Mouse (Mus musculus): ENCODE measurements around the gene Olfr1222. TPM values are rescaled to one million over a fixed set of nuclear protein-coding genes. Genes with fewer than 3 reads are reported as not detected.

Gene Olfr1222
- total RNA-seq (2023): not detected in 4 replicates

GRCm38 (mm10) chr2:89132954-89133353 is at the start of gene Olfr1222:
Gene Olfr1222 (minus strand): TSS chr2:89133054.

DNA sequence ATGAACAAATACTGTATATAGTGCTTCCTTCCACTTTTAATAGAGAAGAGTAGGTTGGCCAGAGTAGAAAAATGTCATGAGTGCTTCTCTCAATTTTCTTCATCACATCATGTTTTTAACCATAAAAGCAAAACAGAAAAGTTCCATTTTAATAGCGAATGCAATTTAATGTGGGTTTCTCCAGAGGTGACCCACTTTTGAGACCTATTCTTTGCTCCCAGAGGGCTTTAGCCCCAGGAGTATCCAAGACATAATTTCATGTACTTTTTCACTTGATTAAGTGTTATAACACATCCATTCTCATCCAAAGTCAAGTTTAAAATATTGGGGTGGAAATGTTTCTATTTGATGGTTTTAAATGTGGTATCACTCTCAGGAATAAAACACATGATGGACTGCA is 41.7 kb upstream of the Olfr1222 start, which contains the start of gene Olfr1225:
Gene Olfr1225 (minus strand): TSS at position 101 of the 400 bp plus-strand sequence.

GRCm38 (mm10) chr2:89163991-89164390 is 31.1 kb upstream of the Olfr1222 start, which contains the start of gene Olfr1224-ps1:
Gene Olfr1224-ps1 (minus strand): TSS chr2:89164091.

DNA sequence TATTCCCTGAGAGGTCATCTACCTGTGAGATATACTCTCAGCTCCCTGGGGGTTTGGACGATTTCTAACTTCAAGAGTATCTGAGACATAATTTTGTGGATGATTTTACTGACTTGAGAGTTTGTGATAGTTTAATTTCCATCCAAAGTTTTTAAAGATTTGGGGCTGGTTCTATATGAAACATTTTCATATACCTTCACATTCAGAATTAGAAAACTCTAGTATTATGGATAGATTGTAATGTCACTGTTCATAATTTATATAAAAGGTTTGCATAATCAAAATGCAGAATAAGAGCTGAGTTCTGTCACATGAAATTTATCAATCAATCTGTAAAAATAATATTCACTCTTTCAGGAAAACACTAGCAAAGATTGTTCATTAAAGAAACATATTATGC is 18.6 kb upstream of the Olfr1222 start, which contains the start of gene Olfr1223:
Gene Olfr1223 (minus strand): TSS at position 101 of the 400 bp plus-strand sequence.

DNA sequence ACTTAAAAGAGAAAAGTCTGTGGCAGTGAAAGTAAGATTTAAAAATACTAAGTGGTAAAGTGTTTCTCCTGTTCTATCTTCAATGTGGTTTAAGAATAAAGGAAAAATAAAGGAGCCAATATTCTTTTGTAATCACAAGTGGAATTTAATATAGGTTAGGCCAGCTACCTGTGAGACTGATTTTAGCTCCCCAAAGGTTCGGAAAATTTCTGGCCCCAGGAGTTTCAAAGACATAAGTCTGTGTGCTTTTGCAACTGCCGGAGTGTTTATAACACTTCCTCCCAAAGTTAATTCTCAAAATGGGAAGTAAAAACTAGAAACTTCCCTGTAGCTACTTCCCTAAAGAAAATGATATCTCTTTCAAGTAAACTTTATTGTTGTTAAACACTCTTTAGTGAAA is 15.7 kb downstream of the Olfr1222 start, which contains the start of gene Olfr1221:
Gene Olfr1221 (minus strand): TSS at position 101 of the 400 bp plus-strand sequence.

DNA sequence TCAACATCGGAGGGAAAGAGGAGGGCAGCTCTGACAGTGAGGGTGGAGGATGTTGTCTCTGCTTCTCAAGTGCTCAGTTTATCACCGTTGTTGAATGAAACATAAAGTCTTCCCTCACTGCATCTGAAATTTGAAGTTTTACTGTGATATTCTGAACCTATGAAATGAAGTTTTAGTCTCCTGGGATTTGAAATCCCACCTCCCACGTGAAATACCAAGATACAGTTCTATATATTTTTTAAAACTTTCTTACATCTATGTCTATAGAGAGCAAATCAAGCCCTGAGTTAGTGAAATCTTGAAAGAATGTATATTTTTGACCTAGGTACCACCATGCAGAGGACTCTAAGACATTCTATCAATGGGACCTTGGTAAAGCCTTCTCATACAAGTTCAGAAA is 26.1 kb downstream of the Olfr1222 start, which contains the start of gene Olfr1220:
Gene Olfr1220 (minus strand): TSS at position 101 of the 400 bp plus-strand sequence.

DNA sequence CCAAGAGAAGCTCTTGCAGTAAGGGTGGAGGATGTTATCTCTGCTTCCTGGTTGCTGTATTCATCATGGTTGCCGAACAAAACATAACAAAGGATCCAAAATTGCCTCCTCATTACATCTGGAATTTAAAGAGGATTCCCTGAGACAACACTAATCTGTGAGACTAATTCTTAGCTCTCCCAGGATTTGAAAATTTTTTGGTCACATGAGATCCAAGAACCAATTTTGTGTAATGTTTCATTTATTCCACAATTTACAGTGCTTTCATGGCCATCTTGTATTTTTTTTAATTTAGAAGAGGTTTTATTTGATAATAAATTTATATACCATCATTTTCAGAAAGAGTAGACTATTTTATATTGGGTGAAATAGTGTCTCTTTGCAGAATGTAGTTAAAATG is 49.4 kb downstream of the Olfr1222 start, which contains the start of gene Olfr1219:
Gene Olfr1219 (minus strand): TSS at position 101 of the 400 bp plus-strand sequence.

Other genes starting within 250 kb of the Olfr1222 start
- gene Olfr1208, start 230.7 kb downstream of the Olfr1222 start, total RNA-seq (2023): not detected in 4 replicates
- gene Olfr1209, start 217.9 kb downstream of the Olfr1222 start, total RNA-seq (2023): not detected in 4 replicates
- not detected in 4 replicates for gene Olfr1211, start 194.9 kb downstream of the Olfr1222 start, total RNA-seq (2023)
- gene Olfr1212, start 179.1 kb downstream of the Olfr1222 start, total RNA-seq (2023): not detected in 4 replicates
- gene Gm13762, start 152.8 kb downstream of the Olfr1222 start, total RNA-seq (2023): not detected in 4 replicates
- not detected in 4 replicates for gene Olfr1214, start 140.4 kb downstream of the Olfr1222 start, total RNA-seq (2023)
- not detected in 4 replicates for gene Olfr1215, start 126.1 kb downstream of the Olfr1222 start, total RNA-seq (2023)
- gene Olfr1216, start 114.7 kb downstream of the Olfr1222 start, total RNA-seq (2023): not detected in 4 replicates
- gene Olfr1217, start 101.0 kb downstream of the Olfr1222 start, total RNA-seq (2023): not detected in 4 replicates
- not detected in 4 replicates for gene Olfr1218, start 71.9 kb downstream of the Olfr1222 start, total RNA-seq (2023)
- not detected in 4 replicates for gene Olfr1219, start 49.5 kb downstream of the Olfr1222 start, total RNA-seq (2023)
- gene Olfr1220, start 26.2 kb downstream of the Olfr1222 start, total RNA-seq (2023): not detected in 4 replicates
- gene Olfr1221, start 15.8 kb downstream of the Olfr1222 start, total RNA-seq (2023): not detected in 4 replicates
- not detected in 4 replicates for gene Olfr1223, start 18.5 kb upstream of the Olfr1222 start, total RNA-seq (2023)
- gene Olfr1224-ps1, start 31.0 kb upstream of the Olfr1222 start, total RNA-seq (2023): not detected in 4 replicates
- not detected in 4 replicates for gene Olfr1225, start 41.6 kb upstream of the Olfr1222 start, total RNA-seq (2023)
- not detected in 4 replicates for gene Olfr1226, start 67.0 kb upstream of the Olfr1222 start, total RNA-seq (2023)
- gene Olfr1228, start 121.0 kb upstream of the Olfr1222 start, total RNA-seq (2023): not detected in 4 replicates
- not detected in 4 replicates for gene Olfr1229, start 155.0 kb upstream of the Olfr1222 start, total RNA-seq (2023)
- not detected in 4 replicates for gene Olfr1230, start 164.2 kb upstream of the Olfr1222 start, total RNA-seq (2023)
- gene Olfr1231, start 174.0 kb upstream of the Olfr1222 start, total RNA-seq (2023): not detected in 4 replicates
- gene Olfr1232, start 196.6 kb upstream of the Olfr1222 start, total RNA-seq (2023): not detected in 4 replicates
- gene Olfr1233, start 209.3 kb upstream of the Olfr1222 start, total RNA-seq (2023): not detected in 4 replicates
- gene Olfr1234, start 231.8 kb upstream of the Olfr1222 start, total RNA-seq (2023): not detected in 4 replicates